Mouse (Mus musculus) MEL (cell line): Measurements from ENCODE around the gene Spg11. TPM values are rescaled to one million over a fixed set of nuclear protein-coding genes. Genes with fewer than 3 reads are reported as not detected.
A peak's percentile ranks its signal among the peaks of the same experiment; 100 is the strongest.

Experiments used
- DNase-seq: peaks from one replicate; pipeline ENCODE4 v3.0.0; 2011; ENCODE audit warnings: low read depth, low spot score
- H3K27ac ChIP-seq: 2 replicates; pipeline ENCODE4 v1.5.1; 2012; ENCODE audit warnings: low read depth, mild to moderate bottlenecking, control low read depth, low read length, moderate library complexity; ENCODE audit not compliant: control insufficient read depth
- H3K27me3 ChIP-seq, 2 experiments: fragments of 150-350 bp in 1 of 2; sonication (generic) in 1 of 2; 2 replicates each; pipeline ENCODE4 v1.6.1; 2012; ENCODE audit warnings: low read length in 2 of 2, mild to moderate bottlenecking in 2 of 2, improper control_type of control experiment in 1 of 2, moderate library complexity in 1 of 2; ENCODE audit not compliant: insufficient read depth in 2 of 2, control insufficient read depth in 1 of 2
- H3K36me3 ChIP-seq, 2 experiments: 2 replicates each; pipeline ENCODE4 v1.6.1; 2012 to 2014; ENCODE audit warnings: low read length in 2 of 2, improper control_type of control experiment in 1 of 2, inconsistent platforms in 1 of 2, mild to moderate bottlenecking in 1 of 2; ENCODE audit not compliant: insufficient read depth in 2 of 2, control insufficient read depth in 1 of 2
- H3K4me1 ChIP-seq, 2 experiments: fragments of 150-350 bp in 1 of 2; sonication (generic) in 1 of 2; 2 replicates each; pipeline ENCODE4 v1.6.1; 2012; ENCODE audit warnings: low read length in 2 of 2, improper control_type of control experiment in 1 of 2, mild to moderate bottlenecking in 1 of 2; ENCODE audit not compliant: insufficient read depth in 2 of 2, control insufficient read depth in 1 of 2
- H3K4me3 ChIP-seq, 2 experiments: fragments of 150-350 bp in 1 of 2; sonication (generic) in 1 of 2; 2 replicates each; pipeline ENCODE4 v1.5.1; 2012; ENCODE audit warnings: low read depth in 2 of 2, low read length in 2 of 2, mild to moderate bottlenecking in 2 of 2, moderate library complexity in 2 of 2, control low read depth in 1 of 2, improper control_type of control experiment in 1 of 2; ENCODE audit not compliant: control insufficient read depth in 1 of 2, insufficient read depth in 1 of 2
- H3K79me2 ChIP-seq: 2 replicates; pipeline ENCODE4 v1.6.1; 2012; ENCODE audit warnings: mild to moderate bottlenecking, low read length, moderate library complexity; ENCODE audit not compliant: control insufficient read depth, poor library complexity, insufficient read depth
- H3K9ac ChIP-seq: 2 replicates; pipeline ENCODE4 v1.6.1; 2012; ENCODE audit warnings: low read depth, mild to moderate bottlenecking, control low read depth, low read length, moderate library complexity; ENCODE audit not compliant: control insufficient read depth, poor library complexity, severe bottlenecking
- H3K9me3 ChIP-seq: fragments of 150-350 bp; sonication (generic); replicated peaks from 2 replicates; pipeline ENCODE4 v1.6.1; 2012; ENCODE audit warnings: mild to moderate bottlenecking, low read length, improper control_type of control experiment, moderate library complexity; ENCODE audit not compliant: insufficient read depth
- BHLHE40 ChIP-seq: IDR thresholded peaks from 2 replicates; pipeline ENCODE4 v1.6.1; 2012; ENCODE audit warnings: low read depth, mild to moderate bottlenecking, inconsistent platforms, low read length, improper control_type of control experiment, borderline replicate concordance
- CHD1 ChIP-seq: IDR thresholded peaks from 2 replicates; pipeline ENCODE4 v1.6.1; 2012; ENCODE audit warnings: low read depth, mild to moderate bottlenecking, inconsistent platforms, low read length, improper control_type of control experiment
- CHD2 ChIP-seq: IDR thresholded peaks from 2 replicates; pipeline ENCODE4 v1.6.1; 2011; ENCODE audit warnings: low read length, improper control_type of control experiment
- E2F4 ChIP-seq: IDR thresholded peaks from 2 replicates; pipeline ENCODE4 v1.6.1; 2011; ENCODE audit warnings: low read depth, low read length, improper control_type of control experiment, borderline replicate concordance
- ELF1 ChIP-seq: IDR thresholded peaks from 2 replicates; pipeline ENCODE4 v1.6.1; 2014; ENCODE audit warnings: low read depth, mild to moderate bottlenecking, inconsistent platforms, low read length, improper control_type of control experiment, moderate library complexity
- EP300 ChIP-seq, 2 experiments: IDR thresholded peaks; 2 replicates each; pipeline ENCODE4 v1.6.1; 2011; ENCODE audit warnings: improper control_type of control experiment in 2 of 2, low read length in 2 of 2, low read depth in 1 of 2, mild to moderate bottlenecking in 1 of 2
- ETS1 ChIP-seq: IDR thresholded peaks from 2 replicates; pipeline ENCODE4 v1.6.1; 2012; ENCODE audit warnings: low read depth, mild to moderate bottlenecking, inconsistent platforms, low read length, improper control_type of control experiment, moderate library complexity
- HCFC1 ChIP-seq: IDR thresholded peaks from 2 replicates; pipeline ENCODE4 v1.6.1; 2012; ENCODE audit warnings: low read depth, mild to moderate bottlenecking, inconsistent platforms, low read length, improper control_type of control experiment, moderate library complexity
- KAT2A ChIP-seq: conservative IDR thresholded peaks from 2 replicates; pipeline ENCODE4 v1.6.1; 2012; ENCODE audit warnings: low read depth, low read length, improper control_type of control experiment, inconsistent platforms
- MAZ ChIP-seq: IDR thresholded peaks from 2 replicates; pipeline ENCODE4 v1.6.1; 2012; ENCODE audit warnings: low read depth, mild to moderate bottlenecking, inconsistent platforms, low read length, improper control_type of control experiment
- MXI1 ChIP-seq: IDR thresholded peaks from 2 replicates; pipeline ENCODE4 v1.6.1; 2011; ENCODE audit warnings: mild to moderate bottlenecking, low read depth, low read length, improper control_type of control experiment
- MYB ChIP-seq: IDR thresholded peaks from 2 replicates; pipeline ENCODE4 v1.6.1; 2011; ENCODE audit warnings: mild to moderate bottlenecking, low read depth, low read length, improper control_type of control experiment
- MYC ChIP-seq: IDR thresholded peaks from 2 replicates; pipeline ENCODE4 v1.6.1; 2011; ENCODE audit warnings: low read depth, mild to moderate bottlenecking, low read length, improper control_type of control experiment, moderate library complexity
- NELFE ChIP-seq: IDR thresholded peaks from 2 replicates; pipeline ENCODE4 v1.6.1; 2011; ENCODE audit warnings: low read depth, low read length, improper control_type of control experiment
- NRF1 ChIP-seq: IDR thresholded peaks from 2 replicates; pipeline ENCODE4 v1.6.1; 2014; ENCODE audit warnings: low read depth, mild to moderate bottlenecking, inconsistent platforms, low read length, improper control_type of control experiment, moderate library complexity; ENCODE audit not compliant: poor library complexity, insufficient read depth, severe bottlenecking
- POLR2A ChIP-seq, 2 experiments: IDR thresholded peaks; 2 replicates each; pipeline ENCODE4 v1.6.1; 2011 to 2012; ENCODE audit warnings: low read length in 2 of 2, mild to moderate bottlenecking in 2 of 2, control low read depth in 1 of 2, improper control_type of control experiment in 1 of 2, low read depth in 1 of 2, moderate library complexity in 1 of 2; ENCODE audit not compliant: control insufficient read depth in 1 of 2, insufficient read depth in 1 of 2, poor library complexity in 1 of 2
- POLR2AphosphoS5 ChIP-seq: IDR thresholded peaks from 2 replicates; pipeline ENCODE4 v1.6.1; 2012; ENCODE audit warnings: low read depth, borderline replicate concordance, mild to moderate bottlenecking, inconsistent platforms, low read length, moderate library complexity, mixed read lengths
- RAD21 ChIP-seq: IDR thresholded peaks from 2 replicates; pipeline ENCODE4 v1.6.1; 2011; ENCODE audit warnings: mild to moderate bottlenecking, low read depth, low read length, improper control_type of control experiment
- RCOR1 ChIP-seq: IDR thresholded peaks from 2 replicates; pipeline ENCODE4 v1.6.1; 2012; ENCODE audit warnings: low read depth, mild to moderate bottlenecking, inconsistent platforms, low read length, improper control_type of control experiment
- SIN3A ChIP-seq: IDR thresholded peaks from 2 replicates; pipeline ENCODE4 v1.6.1; 2012; ENCODE audit warnings: low read length, improper control_type of control experiment, inconsistent platforms
- TBP ChIP-seq: IDR thresholded peaks from 2 replicates; pipeline ENCODE4 v1.8.0; 2011; ENCODE audit warnings: low read depth, low read length, improper control_type of control experiment
- TCF12 ChIP-seq: IDR thresholded peaks from 2 replicates; pipeline ENCODE4 v1.6.1; 2014; ENCODE audit warnings: low read depth, mild to moderate bottlenecking, inconsistent platforms, low read length, improper control_type of control experiment, moderate library complexity
- UBTF ChIP-seq: IDR thresholded peaks from 2 replicates; pipeline ENCODE4 v1.6.1; 2012; ENCODE audit warnings: low read depth, mild to moderate bottlenecking, inconsistent platforms, low read length, improper control_type of control experiment, moderate library complexity, borderline replicate concordance; ENCODE audit not compliant: insufficient read depth
- ZKSCAN1 ChIP-seq: IDR thresholded peaks from 2 replicates; pipeline ENCODE4 v1.6.1; 2012; ENCODE audit warnings: low read depth, mild to moderate bottlenecking, inconsistent platforms, low read length, improper control_type of control experiment, moderate library complexity
- ZMIZ1 ChIP-seq: IDR thresholded peaks from 2 replicates; pipeline ENCODE4 v1.6.1; 2012; ENCODE audit warnings: low read depth, mild to moderate bottlenecking, inconsistent platforms, low read length, improper control_type of control experiment, moderate library complexity
- ZNF384 ChIP-seq: IDR thresholded peaks from 2 replicates; pipeline ENCODE4 v1.6.1; 2012; ENCODE audit warnings: low read depth, mild to moderate bottlenecking, inconsistent platforms, low read length, improper control_type of control experiment
- polyA plus RNA-seq, 2 experiments: library from polyadenylated mRNA; stranded (reverse) in 1 of 2; unstranded in 1 of 2; fragments of >175 nt in 1 of 2; fragments of >200 nt in 1 of 2; gene quantifications; 2 replicates each; pipeline versions ENCODE4 v1.2.1 to v1.2.4; 2012; ENCODE audit warnings: low replicate concordance in 2 of 2, low read depth in 1 of 2; ENCODE audit not compliant: insufficient read length in 2 of 2, insufficient read depth in 1 of 2, missing spikeins in 1 of 2
- total RNA-seq: library from RNA; depleted of rRNA; stranded (reverse); fragments of 300-350 nt; gene quantifications from 2 replicates; pipeline ENCODE4 v1.2.3, GENCODE M21; 2012

Gene Spg11
- total and polyA plus RNA-seq, 3 experiments, result 5.9 to 6.9 TPM; not detected in 1

DNA sequence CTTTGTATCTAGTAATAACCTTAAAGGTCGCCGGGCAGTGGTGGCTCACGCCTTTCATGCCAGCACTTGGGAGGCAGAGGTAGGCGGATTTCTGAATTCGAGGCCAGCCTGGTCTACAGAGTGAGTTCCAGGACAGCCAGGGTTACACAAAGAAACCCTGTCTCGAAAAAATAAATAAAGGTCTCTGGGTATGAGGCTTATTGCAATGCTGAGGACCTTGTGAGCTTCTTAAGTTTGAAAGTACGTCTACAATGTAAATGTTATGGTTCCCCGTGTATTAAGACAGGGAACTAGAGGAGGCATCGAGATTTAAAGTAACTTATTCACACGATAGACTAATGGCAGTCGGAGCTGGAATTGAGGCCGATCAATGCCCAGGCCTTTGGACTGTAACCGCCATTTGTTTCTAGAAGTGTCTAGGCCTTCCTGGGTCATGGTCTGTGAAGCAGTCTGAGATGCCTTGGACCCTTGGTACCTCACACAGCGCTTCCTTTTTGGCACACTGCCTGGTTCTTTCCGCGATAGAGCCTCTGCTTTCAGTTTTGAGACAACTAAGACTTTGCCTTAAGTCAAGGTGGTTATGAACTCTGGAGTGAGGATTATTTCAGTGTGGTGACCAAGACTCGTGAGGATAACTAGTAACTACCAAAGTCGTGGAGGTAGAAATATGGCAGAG lies 30.2 kb upstream of the Spg11 start:
- Histone ChIP-seq H3K4me3 (peak overlapping the region; percentile 75 to 97), H3K9ac (peak overlapping the region; percentile 95), H3K9me3 (no peaks in the 10 kb centered on the region), H3K36me3 (peaks cover 3 to 28% of the 10 kb centered on the region in 2 experiments; a peak in 3 of 4 replicates), H3K79me2 (peaks cover 35% of the 10 kb centered on the region), H3K4me1 (peaks cover 11 to 26% of the 10 kb centered on the region in 2 experiments), H3K27ac (peak overlapping the region; percentile 92), H3K27me3 (no peaks in the 10 kb centered on the region)
- peak; percentile 92 for DNase-seq
- peak; percentile 71 for TF ChIP-seq ETS1
- no peak for TF ChIP-seq POLR2AphosphoS5
- peak in 1 of 2 experiments; percentile 40; a peak in 1 of 4 replicates for TF ChIP-seq POLR2A (IDR thresholded peaks at IDR 0.05; ENCODE audit: control insufficient read depth in 1 of 2, insufficient read depth in 1 of 2, low read depth in 1 of 2, low read length in 2 of 2, poor library complexity in 1 of 2)
- TF ChIP-seq NRF1, result no peak
- TF ChIP-seq UBTF, result no peak
- TF ChIP-seq TCF12, result no peak
- TF ChIP-seq CHD2, result no peak
- TF ChIP-seq MAZ, result 0 out of 2 replicates have a peak, but pooled peaks have one; percentile 2
- TF ChIP-seq SIN3A, result peak; percentile 71
- no peak for TF ChIP-seq NELFE
- TF ChIP-seq BHLHE40, result no peak; the same call in 1 of the 2 replicates
- TF ChIP-seq ZKSCAN1, result no peak
- TF ChIP-seq MXI1, result no peak
- no peak for TF ChIP-seq RCOR1
- no peak for TF ChIP-seq E2F4
- TF ChIP-seq HCFC1, result peak; percentile 56
- TF ChIP-seq CHD1, result peak; percentile 86; the same call in 1 of the 2 replicates
- peak; percentile 57; the same call in 1 of the 2 replicates for TF ChIP-seq ELF1
- no peak for TF ChIP-seq RAD21
- no peak for TF ChIP-seq ZNF384
- TF ChIP-seq MYB, result no peak
- TF ChIP-seq TBP, result peak; percentile 47; the same call in 1 of the 2 replicates
- TF ChIP-seq KAT2A, result no peak
- TF ChIP-seq MYC, result peak; percentile 41; the same call in 1 of the 2 replicates
- peak in 1 of 2 experiments; percentile 25; a peak in 1 of 4 replicates for TF ChIP-seq EP300 (IDR thresholded peaks at IDR 0.05; ENCODE audit: low read depth in 1 of 2, low read length in 2 of 2)
- no peak for TF ChIP-seq ZMIZ1
